Mouse (Mus musculus) gastrocnemius, postnatal 14 days (tissue): ENCODE measurements at regions not wholly inside any gene's neighbourhood (a gene's known extent, or its start where the extent isn't known, plus 50 kb on each side); places are given as distances from the start of the nearest gene placed in this dataset.

ENCODE experiments used
- DNase-seq: peaks from one replicate; pipeline ENCODE4 v3.0.0; 2021; ENCODE audit warnings: mixed read lengths
- intact Hi-C: fragments of 180-260 bp; cut with DNase I; formaldehyde crosslinking; loops from one replicate; pipeline ENCODE4 v1.15.1; 2025; ENCODE audit warnings: low total_unique reads

GRCm38 (mm10) chr2:12805096-12805495, 118.7 kb upstream of the Pter start:
- no peak for DNase-seq
- intact Hi-C loops = no loop called here

GRCm38 (mm10) chr2:12808466-12808865, 115.4 kb upstream of the Pter start:
- DNase-seq = no peak
- intact Hi-C loops = no loop called here

- intact Hi-C loops = no loop called here
- DNase-seq = no peak
These were observed 108.5 kb upstream of the Pter start for GRCm38 (mm10) chr2:12815339-12815738.

- intact Hi-C loops = no loop called here
- no peak for DNase-seq
These were observed 97.9 kb upstream of the Pter start for GRCm38 (mm10) chr2:12825902-12826301.

- intact Hi-C loops = no loop called here
- DNase-seq = no peak
These were observed 90.3 kb upstream of the Pter start for GRCm38 (mm10) chr2:12833579-12833978.

GRCm38 (mm10) chr2:12866543-12866942, 57.3 kb upstream of the Pter start:
- intact Hi-C loops = no loop called here

GRCm38 (mm10) chr2:12868772-12869171, 55.1 kb upstream of the Pter start:
- DNase-seq = no peak
- intact Hi-C loops = no loop called here

More at GRCm38 (mm10) chr2:12866543-12866942, 57.3 kb upstream of the Pter start:
- no peak for DNase-seq
